Comparison of ENCODE assay signal across 13 mouse cellular contexts in the genomic region with DNA sequence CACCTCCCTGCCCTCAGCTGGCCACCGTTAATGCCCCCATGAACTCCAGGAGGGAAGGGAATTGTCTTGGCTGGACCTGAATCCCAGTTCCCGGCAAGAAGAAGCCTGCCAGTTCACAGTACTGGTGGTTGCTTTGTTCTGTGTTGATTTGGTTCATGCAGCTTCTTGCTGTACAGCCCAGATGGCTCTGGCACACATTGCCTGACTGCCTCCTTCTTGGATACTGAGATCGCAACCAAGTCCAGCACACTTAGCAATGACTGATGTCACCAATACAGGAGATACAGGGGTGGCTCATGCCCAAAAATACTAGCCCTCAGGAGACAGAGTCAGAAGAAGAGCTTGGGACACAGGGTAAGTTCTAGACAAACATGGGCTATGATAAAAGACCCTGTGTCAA. TPM values are rescaled to one million over a fixed set of nuclear protein-coding genes. Genes with fewer than 3 reads are reported as not detected.
A peak's percentile ranks its signal among the peaks of the same experiment; 100 is the strongest.
DNase-seq lines count a peak whose midpoint lies in the region.
"Had no signal": no experiment of that assay in that cellular context is flagged by ENCODE, and none has a peak within 500 bp of the region (broad histone marks: within the 10 kb centered on the region; RNA-seq: fewer than 3 reads in every experiment).

No protein-coding gene starts in this region.

- DNase-seq in left cerebral cortex, postnatal 14 days (ENCODE audit: low spot score in 2 of 2): peak; percentile 48 to 64
- no peak for DNase-seq in left cerebral cortex, adult 11 months (ENCODE audit: low spot score)
- peak; percentile 58 for DNase-seq in cerebellum, adult 11-12 months
- DNase-seq in cerebellum, postnatal 14 days: peak; percentile 71 to 75
- peak; percentile 41 to 43 for DNase-seq in left cerebral cortex, postnatal 36 days (ENCODE audit: low spot score in 2 of 2)
- no peak for DNase-seq in thymus, adult 18-20 months
- no peak for DNase-seq in spleen, adult 18-20 months
- DNase-seq: adrenal gland, postnatal 14 days; gastrocnemius, postnatal 10 days; kidney, postnatal 36 days; lung, embryonic 14.5 days; thymus, postnatal 36 days had no signal

- intact Hi-C loops in left cerebral cortex, postnatal 14 days (cut with DNase I): no loop called here
- intact Hi-C loops in left cerebral cortex, postnatal 36 days (cut with DNase I): no loop called here

RNA-seq across cellular contexts. Expression of a gene that starts 12.9 kb away (rescaled TPM):
- 100 to 1,000 TPM; 126 to 127 TPM for total RNA-seq in left cerebral cortex, postnatal 14 days (2021)
- 100 to 1,000 TPM; 102 to 108 TPM for total RNA-seq in left cerebral cortex, postnatal 36 days (2021)
- total RNA-seq: CH12.LX had no signal

RNA-seq across cellular contexts. Expression of a gene that starts 31.8 kb away (rescaled TPM):
- total RNA-seq in left cerebral cortex, postnatal 14 days (2021): 10 to 100 TPM; 89.6 to 91.7 TPM
- 100 to 1,000 TPM; 101 to 108 TPM for total RNA-seq in left cerebral cortex, postnatal 36 days (2021)

RNA-seq across cellular contexts. Expression of a gene that starts 44.8 kb away (rescaled TPM):
- 10 to 100 TPM; 19.2 to 21.2 TPM for total RNA-seq in left cerebral cortex, postnatal 14 days (2021)
- total RNA-seq in left cerebral cortex, postnatal 36 days (2021): 10 to 100 TPM; 13.0 to 21.2 TPM
- total RNA-seq: CH12.LX had no signal

Comparison
In these comparisons a context has a peak if more than half of its experiments do, and no peak if none do; other contexts are left out.
1. DNase-seq: peak in left cerebral cortex, postnatal 14 days (2 of 2), cerebellum, adult 11-12 months (single experiment), cerebellum, postnatal 14 days (2 of 2) and left cerebral cortex, postnatal 36 days (2 of 2); none in left cerebral cortex, adult 11 months (single experiment), thymus, adult 18-20 months (0 of 2) and spleen, adult 18-20 months (0 of 2).